Mouse (Mus musculus) hindbrain, embryonic 12.5 days (tissue): ENCODE measurements around the gene Fstl4. TPM values are rescaled to one million over a fixed set of nuclear protein-coding genes. Genes with fewer than 3 reads are reported as not detected.

ENCODE experiments used
- ATAC-seq: fragments of 200-750 bp; cut with Nextera tagmentation; 2 replicates; pipeline ENCODE4 v1.8.0; 2017; ENCODE audit warnings: moderate TSS enrichment; ENCODE audit not compliant: low FRiP score
- H3K27ac ChIP-seq: fragments of 300-500 bp; sonication (generic); 2 replicates; pipeline ENCODE4 v1.5.1; 2016; ENCODE audit warnings: mild to moderate bottlenecking
- H3K27me3 ChIP-seq: fragments of 300-500 bp; sonication (generic); 2 replicates; pipeline ENCODE4 v1.6.1; 2016; ENCODE audit warnings: mild to moderate bottlenecking
- H3K36me3 ChIP-seq: fragments of 300-500 bp; sonication (generic); 2 replicates; pipeline ENCODE4 v1.6.1; 2016; ENCODE audit warnings: mild to moderate bottlenecking
- H3K4me1 ChIP-seq: fragments of 300-500 bp; sonication (generic); 2 replicates; pipeline ENCODE4 v1.6.1; 2016
- H3K4me2 ChIP-seq: fragments of 300-500 bp; sonication (generic); replicated peaks from 2 replicates; pipeline ENCODE4 v1.6.1; 2016; ENCODE audit warnings: mild to moderate bottlenecking
- H3K4me3 ChIP-seq: fragments of 300-500 bp; sonication (generic); 2 replicates; pipeline ENCODE4 v1.5.1; 2016; ENCODE audit warnings: mild to moderate bottlenecking
- H3K9ac ChIP-seq: fragments of 300-500 bp; sonication (generic); 2 replicates; pipeline ENCODE4 v1.6.1; 2016; ENCODE audit warnings: mild to moderate bottlenecking, moderate library complexity
- H3K9me3 ChIP-seq: fragments of 300-500 bp; sonication (generic); replicated peaks from 2 replicates; pipeline ENCODE4 v1.6.1; 2016; ENCODE audit warnings: mild to moderate bottlenecking
- WGBS: fragments of 180-500 bp; shearing (Covaris S2); methylation state at CpG from one replicate; pipeline ENCODE4 v1.1.7; 2016; 5-methylcytosine and 5-hydroxymethylcytosine counted together
- polyA plus RNA-seq: library from polyadenylated mRNA; unstranded; fragments of >200 nt; fragmentation: Nextera tagmentation; extraction: Ambion mirVana; gene quantifications from 2 replicates; pipeline ENCODE4 v1.2.1, GENCODE M21; 2016

The Fstl4 gene
- polyA plus RNA-seq, 1 experiment from 2014 or later = 5.6 TPM

DNA sequence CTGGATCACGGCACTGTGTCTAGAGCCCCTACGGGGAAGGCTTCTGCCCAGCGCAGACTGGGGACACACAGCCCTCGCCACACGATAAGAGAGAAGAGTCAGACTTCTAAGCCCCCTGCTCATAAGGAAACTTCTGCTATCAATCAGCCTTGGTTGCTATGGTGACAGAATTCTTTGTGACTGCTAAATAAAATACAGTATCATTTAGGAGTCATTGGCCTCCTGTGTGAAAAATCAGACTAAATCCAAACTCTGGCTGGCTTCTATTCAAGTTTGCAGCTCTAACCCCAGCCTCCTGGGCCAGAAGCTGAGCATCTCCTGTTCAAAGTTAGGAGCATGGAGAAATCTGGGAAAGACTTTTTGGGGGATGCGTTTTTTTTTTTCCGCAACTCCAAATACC lies 238.9 kb downstream of the Fstl4 start:
- H3K4me2 ChIP-seq = no peak overlapping the region
- no peak for ATAC-seq
- no peaks in the 10 kb centered on the region for H3K27me3 ChIP-seq
- H3K36me3 ChIP-seq = no peaks in the 10 kb centered on the region
- H3K9ac ChIP-seq = no peak overlapping the region
- H3K4me1 ChIP-seq = no peaks in the 10 kb centered on the region
- H3K4me3 ChIP-seq = no peak overlapping the region
- no peak overlapping the region for H3K27ac ChIP-seq
- WGBS = 71% methylated on average over 7 of the region's 7 CpGs
- no peaks in the 10 kb centered on the region for H3K9me3 ChIP-seq

DNA sequence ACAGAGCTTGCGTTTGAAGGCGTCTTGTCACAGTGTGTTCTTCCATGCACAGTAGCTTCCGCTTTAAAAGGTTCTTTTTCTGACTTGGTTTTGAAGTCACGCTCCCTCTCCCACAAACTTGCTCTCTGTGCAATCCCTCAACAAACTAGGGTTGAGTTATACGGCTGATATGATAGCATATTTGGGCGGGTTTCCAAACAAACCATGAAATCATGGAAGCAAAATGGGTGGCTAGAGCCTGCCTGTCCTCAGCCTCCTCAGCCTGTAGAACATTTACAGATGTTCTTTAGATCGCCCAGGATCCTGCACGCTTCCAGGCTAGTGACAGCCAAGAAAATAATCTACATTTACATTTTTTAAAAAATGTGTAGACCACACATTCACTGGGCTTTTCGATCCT lies 239.4 kb downstream of the Fstl4 start:
- Histone ChIP-seq H3K4me1 (no peaks in the 10 kb centered on the region), H3K4me2 (no peak overlapping the region), H3K4me3 (no peak overlapping the region), H3K27me3 (no peaks in the 10 kb centered on the region), H3K27ac (no peak overlapping the region), H3K9ac (no peak overlapping the region), H3K9me3 (no peaks in the 10 kb centered on the region), H3K36me3 (no peaks in the 10 kb centered on the region)
- WGBS = 88% methylated on average over 9 of the region's 9 CpGs
- no peak for ATAC-seq

DNA sequence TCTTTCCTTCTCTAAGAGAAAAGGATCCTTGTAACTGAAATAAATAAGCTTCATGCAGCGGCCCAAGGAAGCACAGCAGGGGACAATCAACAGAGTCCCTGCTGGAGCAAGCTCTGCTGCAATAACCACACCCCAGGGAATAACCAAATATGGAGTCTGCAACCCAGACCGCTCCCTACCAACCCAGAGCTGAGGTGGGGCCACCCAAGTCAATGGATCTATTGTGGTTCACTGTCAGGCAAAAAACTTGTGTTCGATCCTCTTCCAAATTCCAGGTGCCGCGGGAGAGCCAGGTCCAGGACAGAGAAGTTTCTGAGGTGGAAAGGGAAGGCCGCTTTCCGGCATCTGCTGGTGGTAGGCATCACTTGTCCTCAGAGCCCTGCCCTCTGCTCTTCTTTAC lies 245.2 kb downstream of the Fstl4 start:
- Histone ChIP-seq H3K27ac (no peak overlapping the region), H3K27me3 (no peaks in the 10 kb centered on the region), H3K4me3 (no peak overlapping the region), H3K36me3 (no peaks in the 10 kb centered on the region), H3K9ac (no peak overlapping the region), H3K4me2 (no peak overlapping the region), H3K9me3 (no peaks in the 10 kb centered on the region), H3K4me1 (no peaks in the 10 kb centered on the region)
- ATAC-seq = no peak
- WGBS = 58% methylated on average over 7 of the region's 7 CpGs

DNA sequence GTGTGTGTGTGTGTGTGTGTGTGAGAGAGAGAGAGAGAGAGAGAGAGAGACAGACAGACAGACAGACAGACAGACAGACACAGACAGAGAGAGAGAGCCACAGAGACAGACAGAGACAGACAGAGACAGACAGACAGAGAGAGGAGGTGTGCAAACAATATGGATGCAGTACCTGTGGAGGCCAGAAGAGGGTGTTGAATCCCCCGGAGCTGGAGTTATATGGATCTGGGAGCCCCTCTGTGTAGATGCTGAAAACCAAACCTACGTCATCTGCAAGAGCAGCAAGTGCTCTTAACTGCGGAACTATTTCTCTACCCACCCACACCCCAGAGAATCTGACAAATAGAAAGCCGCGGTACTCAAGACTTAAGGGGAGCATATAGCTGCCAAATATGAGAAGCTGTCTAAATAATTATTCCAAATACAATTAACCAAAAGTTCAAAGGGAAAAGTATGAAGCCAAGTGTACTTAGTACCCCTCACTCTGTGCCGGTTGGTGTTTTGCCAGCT lies 247.6 kb downstream of the Fstl4 start:
- no peaks in the 10 kb centered on the region for H3K9me3 ChIP-seq
- WGBS = 83% methylated on average over 6 of the region's 6 CpGs
- no peak overlapping the region for H3K4me2 ChIP-seq
- H3K27me3 ChIP-seq = no peaks in the 10 kb centered on the region
- H3K9ac ChIP-seq = no peak overlapping the region
- no peak overlapping the region for H3K4me3 ChIP-seq
- no peaks in the 10 kb centered on the region for H3K4me1 ChIP-seq
- H3K36me3 ChIP-seq = no peaks in the 10 kb centered on the region
- no peak for ATAC-seq
- H3K27ac ChIP-seq = no peak overlapping the region

DNA sequence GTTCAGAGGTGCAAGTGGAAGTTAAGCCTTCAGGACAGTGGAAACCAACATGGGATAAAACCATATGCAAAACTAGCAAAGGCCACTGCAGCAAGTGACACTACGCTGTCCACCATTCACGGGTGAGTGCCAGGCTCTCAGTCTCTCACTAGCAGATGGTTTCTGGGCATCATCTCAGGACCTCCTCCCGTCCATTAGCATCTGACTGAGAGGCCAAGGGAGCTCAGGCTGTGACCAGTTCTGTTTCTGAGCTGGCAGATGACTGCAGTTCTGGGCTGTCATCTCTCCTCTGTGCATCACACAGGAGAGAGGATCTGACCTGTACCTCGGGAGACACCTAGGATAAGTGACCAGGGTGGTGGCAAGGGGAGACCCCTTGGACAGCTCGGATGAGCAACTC lies 249.5 kb downstream of the Fstl4 start:
- WGBS = 81% methylated on average over 5 of the region's 5 CpGs

DNA sequence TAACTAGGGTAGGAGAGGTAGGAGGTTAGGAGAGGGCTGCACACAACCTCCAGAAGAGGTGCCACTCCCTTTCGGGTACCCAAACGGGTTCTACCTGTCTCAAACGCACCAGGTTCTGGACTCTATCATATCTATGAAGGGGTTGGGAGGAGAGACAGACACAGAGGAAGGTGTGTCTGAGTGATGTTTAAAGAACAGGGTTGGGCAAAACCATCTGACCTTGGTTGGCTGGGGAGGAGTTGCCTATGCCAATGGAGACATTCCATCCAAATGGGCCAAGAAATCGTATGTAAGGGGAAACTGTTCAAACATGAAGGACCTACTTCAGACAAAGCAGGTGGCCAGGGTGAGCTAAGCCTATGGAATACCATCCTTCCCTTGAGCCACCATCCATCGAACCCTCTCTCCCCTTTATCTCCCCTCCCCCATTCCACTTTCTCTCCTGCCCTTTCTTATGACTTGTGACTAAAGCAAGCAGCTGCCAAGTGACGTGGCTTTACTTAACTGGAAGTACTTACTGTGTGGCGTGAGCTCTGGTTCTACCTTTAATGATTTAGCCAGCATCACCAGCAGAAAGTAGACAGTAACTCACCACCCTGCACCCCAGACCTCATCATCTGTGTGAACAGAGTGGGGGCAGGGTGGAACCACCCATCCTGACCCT lies 252.1 kb downstream of the Fstl4 start:
- Histone ChIP-seq H3K4me1 (no peaks in the 10 kb centered on the region), H3K27ac (no peak overlapping the region), H3K27me3 (no peaks in the 10 kb centered on the region), H3K9ac (no peak overlapping the region), H3K9me3 (no peaks in the 10 kb centered on the region), H3K4me2 (no peak overlapping the region), H3K4me3 (no peak overlapping the region), H3K36me3 (no peaks in the 10 kb centered on the region)
- no peak for ATAC-seq
- WGBS = 84% methylated on average over 7 of the region's 7 CpGs

More for the DNA sequence above, 249.5 kb downstream of the Fstl4 start:
- Histone ChIP-seq H3K27ac (no peak overlapping the region), H3K27me3 (no peaks in the 10 kb centered on the region), H3K4me2 (no peak overlapping the region), H3K4me1 (no peaks in the 10 kb centered on the region), H3K4me3 (no peak overlapping the region), H3K36me3 (no peaks in the 10 kb centered on the region), H3K9ac (no peak overlapping the region), H3K9me3 (no peaks in the 10 kb centered on the region)
- ATAC-seq = no peak

DNA sequence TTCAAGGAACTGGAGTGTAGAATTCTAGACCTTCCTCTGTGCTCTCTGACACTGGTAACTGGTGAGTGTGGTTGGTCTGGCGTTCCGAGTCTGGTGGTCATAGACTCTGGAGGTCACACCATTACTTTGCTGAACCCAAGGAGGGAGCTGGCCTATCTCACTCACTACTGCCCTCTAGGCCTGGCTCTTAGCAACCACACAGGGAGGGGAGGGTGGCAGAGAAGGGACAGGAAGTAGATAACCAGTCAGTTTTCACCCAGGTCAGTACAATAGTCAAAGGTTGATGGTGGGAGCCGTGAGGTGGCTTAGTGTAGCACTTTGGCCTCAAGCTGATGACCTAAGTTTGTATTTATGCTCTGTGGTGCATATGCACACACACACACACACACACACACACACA lies 255.1 kb downstream of the Fstl4 start:
- no peak for ATAC-seq
- 96% methylated on average over 3 of the region's 3 CpGs for WGBS
- Histone ChIP-seq H3K36me3 (no peaks in the 10 kb centered on the region), H3K9me3 (no peaks in the 10 kb centered on the region), H3K9ac (no peak overlapping the region), H3K4me2 (no peak overlapping the region), H3K4me1 (no peaks in the 10 kb centered on the region), H3K4me3 (no peak overlapping the region), H3K27me3 (no peaks in the 10 kb centered on the region), H3K27ac (no peak overlapping the region)

DNA sequence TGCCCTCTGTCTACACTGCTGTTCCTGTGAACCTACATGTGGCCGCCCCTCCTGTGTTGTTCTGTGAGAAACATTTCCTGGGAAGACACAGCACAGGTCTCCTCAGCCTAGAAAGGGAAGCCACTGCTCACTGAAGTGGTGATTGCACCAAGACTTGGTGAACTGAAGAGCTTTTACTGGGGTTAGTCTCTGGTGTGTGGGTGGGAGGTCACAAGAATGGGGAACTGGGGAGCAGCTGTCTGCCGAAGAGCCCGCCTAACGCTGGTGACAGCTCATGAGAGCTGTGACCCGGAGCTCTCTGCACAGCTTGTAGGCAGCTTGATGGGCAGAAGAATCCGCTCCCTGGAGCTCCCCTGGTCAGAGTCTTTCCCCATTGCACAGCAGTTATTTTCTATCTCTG lies 260.0 kb downstream of the Fstl4 start:
- Histone ChIP-seq H3K27ac (no peak overlapping the region), H3K9ac (no peak overlapping the region), H3K4me2 (no peak overlapping the region), H3K4me1 (no peaks in the 10 kb centered on the region), H3K36me3 (no peaks in the 10 kb centered on the region), H3K9me3 (no peaks in the 10 kb centered on the region), H3K4me3 (no peak overlapping the region), H3K27me3 (no peaks in the 10 kb centered on the region)
- ATAC-seq = no peak
- WGBS = 53% methylated on average over 6 of the region's 6 CpGs

DNA sequence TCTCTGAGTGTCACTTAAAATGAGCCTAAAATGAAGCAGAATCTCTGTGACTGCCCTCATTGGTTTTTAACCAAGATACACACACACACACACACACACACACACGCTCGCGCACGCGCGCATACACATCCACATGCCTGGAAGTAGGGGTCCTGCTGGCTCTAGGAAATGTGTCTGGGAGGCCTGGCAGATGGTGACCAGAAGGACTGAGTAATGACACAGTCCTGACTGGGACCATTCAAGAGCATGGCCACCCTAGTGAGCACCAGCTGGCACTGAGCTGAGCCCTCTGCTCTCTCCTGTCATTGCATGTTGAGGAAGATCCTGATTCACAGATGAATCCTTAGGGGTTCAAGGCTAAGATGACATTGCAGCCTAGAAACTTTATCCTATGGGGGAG lies 261.3 kb downstream of the Fstl4 start:
- Histone ChIP-seq H3K36me3 (no peaks in the 10 kb centered on the region), H3K4me2 (no peak overlapping the region), H3K27me3 (no peaks in the 10 kb centered on the region), H3K9ac (no peak overlapping the region), H3K9me3 (no peaks in the 10 kb centered on the region), H3K27ac (no peak overlapping the region), H3K4me3 (no peak overlapping the region), H3K4me1 (no peaks in the 10 kb centered on the region)
- no peak for ATAC-seq
- 95% methylated on average over 6 of the region's 6 CpGs for WGBS

DNA sequence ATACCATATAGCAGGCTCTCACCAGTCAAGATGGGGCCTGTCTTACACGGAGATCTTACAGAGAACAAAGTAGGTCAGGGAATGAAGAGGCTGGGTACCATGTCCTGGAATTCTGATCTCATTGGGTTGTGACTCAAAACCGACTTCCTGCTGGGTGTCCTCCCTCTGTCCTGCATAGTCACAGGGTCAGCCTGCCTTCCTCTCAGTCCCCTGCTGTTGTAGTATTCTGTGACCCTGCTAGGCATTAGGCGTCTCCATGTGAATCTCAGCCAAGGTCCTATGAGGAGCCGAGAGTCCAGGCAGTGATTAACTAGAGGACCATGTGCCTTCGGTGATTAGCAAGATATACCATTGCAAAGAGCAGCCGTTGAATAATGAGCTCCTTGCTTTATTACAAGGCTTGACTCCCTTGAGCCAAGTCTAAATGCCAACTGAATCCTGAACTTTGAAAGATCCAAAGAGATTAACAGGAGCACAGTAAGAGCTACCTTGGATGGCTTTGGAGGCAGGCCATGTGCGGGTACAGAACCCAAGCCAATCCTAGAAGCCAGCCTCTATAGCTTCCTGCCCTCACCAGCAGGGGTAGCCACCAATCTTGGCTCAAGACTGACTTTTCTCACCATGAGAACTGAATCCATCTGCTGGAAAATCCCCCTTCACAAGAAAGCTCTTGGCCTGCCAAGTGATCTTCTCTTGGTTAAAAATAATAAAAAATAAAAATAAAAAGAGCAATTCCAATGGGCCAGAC lies 264.2 kb downstream of the Fstl4 start:
- Histone ChIP-seq H3K4me1 (0 out of 2 replicates have a peak, but pooled peaks cover 3% of the 10 kb centered on the region), H3K4me2 (no peak overlapping the region), H3K4me3 (no peak overlapping the region), H3K36me3 (no peaks in the 10 kb centered on the region), H3K9me3 (no peaks in the 10 kb centered on the region), H3K9ac (no peak overlapping the region), H3K27ac (no peak overlapping the region), H3K27me3 (no peaks in the 10 kb centered on the region)
- ATAC-seq = no peak
- 74% methylated on average over 7 of the region's 7 CpGs for whole genome bisulfite sequencing

DNA sequence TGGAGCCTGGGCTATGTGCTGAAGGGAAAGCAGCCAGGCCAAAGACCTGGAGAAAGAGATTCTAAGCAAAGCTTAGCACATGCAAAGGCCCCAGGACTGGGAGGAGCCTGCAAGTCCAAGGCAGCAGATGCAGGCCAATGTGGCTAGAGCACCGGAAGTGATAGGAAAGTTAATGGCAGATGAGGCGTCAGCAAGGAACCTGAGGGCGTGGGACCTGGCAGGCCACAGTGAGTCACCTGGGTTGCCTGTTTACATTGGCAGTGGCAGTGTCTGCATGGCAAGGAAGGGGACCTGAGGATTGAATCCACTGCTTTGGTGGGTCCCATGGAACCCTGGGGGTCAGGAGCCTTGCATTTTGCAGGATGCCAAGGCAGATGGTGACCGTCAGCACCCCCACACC lies 267.3 kb downstream of the Fstl4 start:
- Histone ChIP-seq H3K9me3 (no peaks in the 10 kb centered on the region), H3K4me2 (no peak overlapping the region), H3K27me3 (no peaks in the 10 kb centered on the region), H3K4me3 (no peak overlapping the region), H3K36me3 (no peaks in the 10 kb centered on the region), H3K9ac (no peak overlapping the region), H3K27ac (no peak overlapping the region), H3K4me1 (peaks cover 5% of the 10 kb centered on the region; the same call in 1 of the 2 replicates)
- 94% methylated on average over 4 of the region's 4 CpGs for WGBS
- ATAC-seq = no peak

DNA sequence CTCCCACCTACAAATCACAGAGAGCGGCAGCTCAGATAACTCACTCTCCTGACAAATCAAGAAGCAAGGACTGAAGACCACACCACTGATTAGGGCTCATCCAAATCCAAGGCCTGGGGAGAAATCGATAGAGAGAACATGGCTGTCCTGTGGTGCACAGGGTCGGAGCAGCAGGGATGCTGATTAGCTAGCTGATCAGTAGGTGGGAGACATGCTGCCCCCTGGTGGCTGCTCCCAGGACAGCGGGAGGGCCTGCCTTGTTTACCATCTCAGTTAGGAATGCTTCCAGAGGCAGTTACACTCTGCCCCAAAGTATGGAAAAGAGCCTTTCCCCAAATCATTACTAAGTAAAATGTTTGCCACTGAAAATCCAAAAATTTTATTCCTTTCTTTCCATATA lies 267.9 kb downstream of the Fstl4 start:
- WGBS = 24% methylated on average over 4 of the region's 4 CpGs
- H3K36me3 ChIP-seq = no peaks in the 10 kb centered on the region

DNA sequence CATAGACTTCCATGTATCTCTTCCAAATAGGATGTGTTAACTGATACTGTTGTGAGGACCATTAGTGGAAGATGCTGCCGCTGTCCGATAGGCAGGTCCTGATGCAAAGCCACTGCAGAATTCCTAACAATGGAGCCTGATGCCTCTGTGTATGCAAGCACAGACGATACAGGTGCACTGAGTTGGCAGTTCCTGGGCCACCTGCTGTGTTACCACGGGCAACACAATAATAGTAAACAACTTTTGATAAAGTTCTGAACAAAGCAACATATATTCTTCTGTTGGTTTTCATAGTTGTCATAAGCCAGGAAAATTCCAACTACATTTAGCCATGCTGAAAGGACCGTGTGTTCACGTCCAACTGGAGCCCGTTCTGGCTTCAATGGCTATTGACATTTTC lies 271.0 kb downstream of the Fstl4 start:
- H3K4me2 ChIP-seq = no peak overlapping the region
- no peaks in the 10 kb centered on the region for H3K9me3 ChIP-seq
- H3K9ac ChIP-seq = no peak overlapping the region
- no peaks in the 10 kb centered on the region for H3K27me3 ChIP-seq
- WGBS = 84% methylated on average over 7 of the region's 7 CpGs
- H3K4me3 ChIP-seq = no peak overlapping the region
- no peak overlapping the region for H3K27ac ChIP-seq
- ATAC-seq = no peak
- H3K4me1 ChIP-seq = peaks cover 5% of the 10 kb centered on the region; the same call in 1 of the 2 replicates
- H3K36me3 ChIP-seq = no peaks in the 10 kb centered on the region

More for the DNA sequence above, 267.9 kb downstream of the Fstl4 start:
- Histone ChIP-seq H3K9me3 (no peaks in the 10 kb centered on the region), H3K4me2 (no peak overlapping the region), H3K4me3 (no peak overlapping the region), H3K4me1 (peaks cover 5% of the 10 kb centered on the region; the same call in 1 of the 2 replicates), H3K27ac (no peak overlapping the region), H3K9ac (no peak overlapping the region), H3K27me3 (no peaks in the 10 kb centered on the region)
- ATAC-seq = no peak; the same call in 1 of the 2 replicates
